Mouse (Mus musculus) heart, postnatal 25 days (tissue): ENCODE results near the gene Adcy9. TPM values are rescaled to one million over a fixed set of nuclear protein-coding genes. Genes with fewer than 3 reads are reported as not detected.
A peak's percentile ranks its signal among the peaks of the same experiment; 100 is the strongest.
"Not testable (repeated sequence)": the region's sequence is repeated elsewhere in the genome, so short reads cannot be mapped to it uniquely, and the experiment has no call there.

Experiments
- DNase-seq: peaks from one replicate; pipeline ENCODE4 v3.0.0; 2022; ENCODE audit warnings: low spot score
- intact Hi-C: fragments of 180-260 bp; cut with DNase I; formaldehyde crosslinking; loops from one replicate; pipeline ENCODE4 v1.15.1; 2025
- total RNA-seq, 2 experiments: library from RNA; stranded (reverse); gene quantifications; 2 replicates each; pipeline ENCODE4 v1.2.3; 2021

Gene Adcy9
- total RNA-seq, 2 experiments from 2014 or later, result 22.4 to 24.1 TPM

DNA sequence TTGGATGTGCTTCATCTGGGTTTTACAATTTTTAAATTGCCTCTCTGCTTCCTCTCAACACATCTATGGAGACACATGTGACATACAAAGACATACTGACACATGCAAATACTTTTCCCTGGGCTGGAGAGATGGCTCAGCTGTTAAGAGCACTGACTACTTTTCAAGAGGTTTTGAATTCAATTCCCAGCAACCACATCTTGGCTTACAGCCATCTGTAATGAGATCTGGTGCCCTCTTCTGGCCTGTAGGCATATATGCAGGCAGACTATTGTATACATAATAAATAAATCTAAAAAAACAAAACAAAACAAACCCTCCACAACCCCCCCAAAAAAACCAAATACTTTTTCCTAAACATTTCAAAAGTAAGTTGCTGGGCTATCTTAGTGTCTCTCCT, 130.8 kb downstream of the Adcy9 start:
- no peak for DNase-seq
- intact Hi-C loops, result loop anchor here (5.0 kb wide), 1 partner anchor 77 kb away; the partner anchor contains the start of gene Crebbp

DNA sequence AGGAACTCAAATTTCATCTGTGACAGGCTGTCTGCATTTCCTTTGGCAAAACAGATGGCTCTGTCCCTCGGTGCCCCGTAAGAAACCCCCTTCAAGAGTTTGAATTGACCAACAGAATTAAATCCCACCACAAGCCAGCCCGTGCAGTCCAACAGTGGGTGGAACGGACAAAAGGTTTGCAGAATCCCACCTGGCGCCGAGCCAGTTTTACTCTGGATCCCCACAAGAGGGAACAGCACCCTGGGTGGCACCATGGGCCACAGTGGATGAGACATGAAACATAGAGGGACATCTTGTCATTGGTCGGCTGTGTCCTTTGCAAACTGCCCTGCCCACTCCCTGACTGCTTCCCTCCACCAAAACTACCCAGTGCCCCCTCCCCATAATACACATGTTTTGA, 133.7 kb downstream of the Adcy9 start:
- intact Hi-C loops, result loop anchor here (5.0 kb wide), 1 partner anchor 74 kb away; the partner anchor contains the start of gene Crebbp
- no peak for DNase-seq

DNA sequence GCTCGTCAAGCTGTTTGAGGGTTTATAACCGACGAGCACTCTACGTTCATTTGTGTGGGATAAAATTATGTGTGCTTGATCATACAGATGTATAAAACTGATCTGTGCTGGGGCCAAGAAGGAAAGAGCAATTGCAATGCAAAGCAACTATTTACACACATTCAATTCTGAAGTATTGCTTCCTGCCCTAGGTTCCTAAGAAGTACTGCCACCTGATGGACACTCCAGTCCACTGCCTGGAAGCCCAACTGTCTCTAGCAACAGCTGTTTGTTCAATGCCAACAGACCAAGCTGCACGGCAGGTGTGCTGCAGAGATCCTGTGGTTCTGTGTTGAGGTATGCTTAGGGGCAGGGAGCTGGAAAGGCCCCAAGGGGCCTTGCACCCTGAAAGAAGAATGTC, 135.0 kb downstream of the Adcy9 start:
- DNase-seq, result no peak

DNA sequence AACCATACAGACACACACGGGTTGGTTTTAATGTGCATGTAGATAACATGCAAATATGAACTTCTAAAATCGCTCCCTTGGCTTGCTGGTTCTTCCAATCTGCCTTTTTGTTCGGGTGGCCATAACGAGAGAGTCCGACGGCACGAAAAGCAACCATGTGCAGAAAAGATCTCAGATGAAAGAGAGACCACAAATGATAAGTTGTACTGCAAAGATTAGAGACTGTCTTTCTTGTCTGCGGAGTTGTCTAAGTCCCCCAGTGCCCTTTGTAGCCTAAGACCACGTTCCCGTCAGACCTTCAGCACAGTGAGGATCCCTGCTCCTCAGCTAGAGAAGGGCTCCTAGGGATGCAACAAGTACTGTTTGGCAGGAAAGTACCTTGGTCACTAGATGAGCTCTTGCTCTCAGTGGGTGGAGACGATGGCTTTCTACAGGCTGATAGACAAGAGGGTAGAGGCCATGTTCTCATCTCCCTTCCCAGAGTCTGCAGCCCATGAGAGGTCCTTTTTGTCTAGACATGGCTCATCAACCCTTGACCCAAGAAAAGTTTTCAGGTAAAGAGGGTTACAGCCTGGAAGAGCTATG, 136.9 kb downstream of the Adcy9 start:
- intact Hi-C loops, result no loop called here
- DNase-seq, result no peak

More for the DNA sequence above, 135.0 kb downstream of the Adcy9 start:
- intact Hi-C loops, result loop anchor here (1.0 to 5.0 kb wide), 2 partner anchors 73 to 216 kb away; partner anchors contain the start of gene Crebbp

DNA sequence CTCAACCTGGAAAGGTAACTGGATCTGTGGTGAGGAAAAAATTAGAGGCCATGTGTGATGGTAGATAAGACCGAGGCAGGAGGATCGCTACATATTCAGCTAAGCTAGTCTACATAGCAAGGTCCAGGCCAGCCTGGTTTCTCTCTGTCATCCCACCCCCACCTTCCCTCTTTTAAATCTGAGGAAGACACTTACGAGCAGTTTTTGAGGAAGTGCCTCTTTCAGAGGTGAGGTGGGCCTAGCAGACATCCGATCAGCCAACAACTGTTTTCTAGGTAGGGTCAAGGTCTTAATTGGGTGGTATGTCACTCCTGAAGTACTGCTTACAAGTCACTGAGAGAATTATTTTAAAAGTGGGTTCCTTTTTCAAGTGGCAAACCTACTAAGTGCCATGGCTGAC, 138.8 kb downstream of the Adcy9 start:
- no peak for DNase-seq
- intact Hi-C loops, result no loop called here

- intact Hi-C loops, result no loop called here
- no peak for DNase-seq
Observed at GRCm38 (mm10) chr16:4280949-4281348, 139.3 kb downstream of the Adcy9 start.

DNA sequence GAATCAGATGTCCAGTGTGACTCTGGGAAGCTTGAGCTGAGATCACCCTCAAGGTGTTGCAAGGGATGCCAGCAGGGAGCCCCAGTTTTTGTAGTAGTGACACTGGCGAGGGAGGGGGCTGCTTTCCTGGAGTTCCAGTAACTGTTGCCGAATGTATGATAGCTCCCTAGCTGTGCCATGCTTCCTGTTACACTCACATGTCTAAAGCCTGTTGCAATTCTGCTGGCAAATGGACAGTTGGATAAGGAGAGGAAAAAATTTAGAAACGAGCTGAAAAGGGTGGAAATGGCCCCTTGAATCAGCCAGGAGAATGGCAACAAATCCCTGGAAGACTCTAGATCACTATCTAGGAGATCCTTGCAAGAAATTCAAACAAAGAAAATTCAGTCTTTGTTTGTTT, 140.7 kb downstream of the Adcy9 start:
- intact Hi-C loops, result no loop called here
- DNase-seq, result no peak

GRCm38 (mm10) chr16:4276621-4277020, 143.7 kb downstream of the Adcy9 start:
- no peak for DNase-seq

DNA sequence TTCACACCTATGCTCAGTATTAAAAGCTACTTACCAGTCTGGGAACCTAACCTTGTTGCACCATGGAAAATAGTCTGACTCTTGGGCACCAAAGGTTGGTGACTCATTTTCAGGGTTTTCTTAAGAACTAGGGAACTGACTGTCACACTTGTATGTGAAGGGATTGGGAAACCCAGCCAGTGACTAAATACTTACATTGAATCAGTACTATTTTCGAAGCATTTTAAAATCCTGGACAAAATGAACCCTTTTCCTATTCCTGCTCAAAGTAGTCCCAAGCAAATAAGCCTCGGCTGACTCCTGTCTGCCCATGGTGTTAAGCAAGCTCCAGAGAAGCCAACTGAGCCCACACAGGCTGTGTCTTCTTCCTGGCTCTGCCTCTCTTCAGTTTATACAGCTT, 144.1 kb downstream of the Adcy9 start:
- no peak for DNase-seq
- intact Hi-C loops, result no loop called here

More at GRCm38 (mm10) chr16:4276621-4277020, 143.7 kb downstream of the Adcy9 start:
- intact Hi-C loops, result no loop called here

GRCm38 (mm10) chr16:4273702-4274476, 146.4 kb downstream of the Adcy9 start:
- intact Hi-C loops, result loop anchor here (5.0 kb wide), 1 partner anchor 197 kb away; the partner anchor contains the start of gene Trap1

DNA sequence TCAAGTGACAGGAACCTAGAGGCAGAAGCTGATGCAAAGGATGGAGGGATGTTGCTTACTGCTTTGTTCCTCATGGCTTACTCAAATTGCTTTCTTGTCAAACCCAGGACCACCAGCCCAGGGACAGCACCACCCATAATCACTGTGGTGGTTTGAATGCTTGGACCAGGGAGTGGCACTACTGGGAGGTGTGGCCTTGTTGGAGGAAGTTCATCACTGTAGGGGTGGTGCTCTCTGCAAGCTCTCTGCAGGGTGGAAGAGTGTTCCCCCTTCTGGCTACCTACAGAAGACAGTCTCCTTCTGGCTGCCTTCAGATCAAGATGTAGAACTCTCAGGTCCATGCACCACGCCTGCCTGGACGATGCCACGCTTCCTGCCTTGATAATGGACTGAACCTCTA, 148.0 kb downstream of the Adcy9 start:
- intact Hi-C loops, result loop anchor here (5.0 kb wide), 1 partner anchor 195 kb away; the partner anchor contains the start of gene Trap1
- no peak for DNase-seq

More at GRCm38 (mm10) chr16:4273702-4274476, 146.4 kb downstream of the Adcy9 start:
- peak; percentile 72 for DNase-seq

GRCm38 (mm10) chr16:4270911-4271310, 149.4 kb downstream of the Adcy9 start:
- DNase-seq, result no peak
- intact Hi-C loops, result loop anchor here (5.0 kb wide), 1 partner anchor 194 kb away; the partner anchor contains the start of gene Trap1

GRCm38 (mm10) chr16:4267857-4268666, 152.2 kb downstream of the Adcy9 start:
- intact Hi-C loops, result loop anchor here (5.0 kb wide), 1 partner anchor 51 kb away; no protein-coding TSS in a partner anchor
- peak; percentile 68 for DNase-seq

DNA sequence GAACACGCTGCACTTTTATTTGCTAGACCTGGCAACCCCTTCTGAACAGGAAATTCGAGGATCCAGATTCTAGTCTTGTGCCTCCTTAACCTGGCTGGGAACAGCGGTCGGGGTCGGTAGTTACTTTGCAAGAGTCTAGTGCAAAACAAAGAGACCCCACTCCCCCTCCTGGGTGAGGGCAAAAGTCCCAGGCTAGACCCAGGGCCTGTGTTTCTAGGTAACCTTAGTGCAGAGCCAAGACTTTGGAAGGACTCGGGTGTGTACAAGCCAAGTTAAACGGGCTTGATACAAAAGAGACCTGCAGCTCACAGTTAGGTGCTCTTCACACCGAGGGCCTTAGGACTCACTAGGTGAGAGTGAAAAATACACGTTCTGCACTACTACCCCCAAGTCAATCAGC, 152.8 kb downstream of the Adcy9 start:
- intact Hi-C loops, result loop anchor here (5.0 kb wide), 1 partner anchor 50 kb away; no protein-coding TSS in a partner anchor
- DNase-seq, result no peak

DNA sequence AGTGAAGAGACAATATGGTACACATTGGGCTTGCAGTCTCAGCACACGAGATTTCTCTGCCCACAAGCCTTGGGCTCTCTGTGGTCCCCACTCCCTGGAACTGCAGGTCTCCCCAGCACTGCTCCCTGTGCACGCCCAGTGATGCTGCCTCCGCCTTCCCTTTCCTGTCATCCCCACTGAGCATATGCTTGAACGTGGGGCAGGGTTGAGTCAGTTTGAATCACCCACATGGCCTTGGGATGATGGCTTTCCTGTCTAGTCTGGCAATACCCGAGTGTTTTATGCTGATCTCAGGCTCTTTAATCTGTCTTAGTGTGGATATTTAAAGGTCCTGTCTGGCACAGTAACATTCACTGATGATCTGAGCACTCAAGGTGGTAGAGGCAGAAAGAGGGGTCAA, 154.9 kb downstream of the Adcy9 start:
- intact Hi-C loops, result loop anchor here (5.0 kb wide), 1 partner anchor 48 kb away; no protein-coding TSS in a partner anchor
- DNase-seq, result no peak

DNA sequence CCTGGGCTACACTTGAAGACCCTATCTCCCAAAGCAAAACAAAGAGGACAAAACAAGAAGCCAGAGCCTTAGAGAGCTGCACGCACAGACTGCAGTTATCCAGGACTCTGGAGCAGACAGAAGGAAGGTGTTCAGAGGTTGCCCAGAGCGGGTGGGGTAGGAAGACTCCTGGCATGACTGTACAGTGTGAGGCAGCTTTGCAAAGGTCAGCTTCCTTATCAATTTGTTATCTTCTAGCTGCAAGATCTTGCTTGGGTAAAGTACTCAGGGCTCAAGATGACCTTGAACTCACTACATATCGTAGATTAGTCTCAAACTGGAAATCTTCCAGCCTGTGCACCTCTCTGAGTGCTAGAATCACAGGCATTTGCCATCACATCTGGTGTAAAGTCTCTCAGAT, 156.8 kb downstream of the Adcy9 start:
- intact Hi-C loops, result no loop called here

GRCm38 (mm10) chr16:4257546-4257945, 162.8 kb downstream of the Adcy9 start:
- intact Hi-C loops, result no loop called here
- no peak for DNase-seq

More for the DNA sequence above, 156.8 kb downstream of the Adcy9 start:
- no peak for DNase-seq

DNA sequence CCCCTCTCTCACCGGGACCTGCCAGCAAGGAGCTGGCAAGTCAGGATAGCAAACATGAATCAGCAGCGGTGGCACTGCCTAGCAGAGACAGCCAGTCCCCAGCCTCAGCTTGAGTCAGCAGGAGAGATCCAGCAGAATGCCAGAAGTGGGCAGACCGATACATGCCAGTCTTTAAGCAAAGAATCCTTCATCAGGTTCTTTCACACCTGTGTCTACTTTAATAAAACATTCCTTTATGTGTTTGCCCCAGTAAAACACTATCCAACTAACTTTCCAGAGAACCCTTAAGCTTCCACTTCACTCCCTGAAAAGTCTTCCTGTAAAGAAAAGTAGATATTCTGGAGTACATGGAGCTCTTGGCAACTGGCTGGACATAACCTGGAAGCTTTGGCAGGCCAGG, 171.5 kb downstream of the Adcy9 start:
- DNase-seq, result no peak
- intact Hi-C loops, result no loop called here

DNA sequence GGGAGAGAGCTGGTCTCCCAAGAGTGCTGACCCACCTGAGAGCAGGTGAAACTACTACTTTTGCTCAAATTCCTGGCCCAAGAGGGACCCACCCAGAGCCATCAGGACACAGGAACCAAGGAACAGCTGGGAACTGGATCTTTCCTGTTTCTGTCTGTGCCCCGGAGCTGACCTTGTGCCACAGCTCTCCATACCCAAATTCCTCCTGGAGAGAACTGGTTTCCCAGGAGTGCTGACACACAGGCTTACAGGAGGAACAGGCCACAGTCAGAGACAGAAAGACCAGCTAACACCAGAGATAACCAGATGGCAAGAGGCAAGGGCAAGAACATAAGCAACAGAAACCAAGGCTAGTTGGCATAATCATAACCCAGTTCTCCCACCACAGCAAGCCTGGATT, 175.1 kb downstream of the Adcy9 start:
- intact Hi-C loops, DNase-seq: not testable (repeated sequence)
